Mouse (Mus musculus): ENCODE measurements at regions not wholly inside any gene's neighbourhood (a gene's known extent, or its start where the extent isn't known, plus 50 kb on each side); places are given as distances from the start of the nearest gene placed in this dataset.
A peak's percentile ranks its signal among the peaks of the same experiment; 100 is the strongest.

GRCm38 (mm10) chr2:128432741-128433140 is 158.3 kb upstream of the Spdye4c start:
- no peak for DNase-seq

- no peak for DNase-seq
Observed at GRCm38 (mm10) chr2:128433553-128434081, 157.4 kb upstream of the Spdye4c start.

- DNase-seq: no peak
Observed at GRCm38 (mm10) chr2:128434200-128434977, 156.6 kb upstream of the Spdye4c start.

GRCm38 (mm10) chr2:128436378-128436777 is 154.6 kb upstream of the Spdye4c start:
- no peak for DNase-seq

GRCm38 (mm10) chr2:128437698-128438097 is 153.3 kb upstream of the Spdye4c start:
- DNase-seq: no peak

GRCm38 (mm10) chr2:128438161-128438822 is 152.7 kb upstream of the Spdye4c start:
- DNase-seq: no peak

- no peak for DNase-seq
Observed at GRCm38 (mm10) chr2:128438897-128439296, 152.1 kb upstream of the Spdye4c start.

GRCm38 (mm10) chr2:128444599-128445011 is 146.4 kb upstream of the Spdye4c start:
- DNase-seq: no peak

- no peak for DNase-seq
Observed at GRCm38 (mm10) chr2:128445443-128445842, 145.6 kb upstream of the Spdye4c start.

GRCm38 (mm10) chr2:128449294-128449693 is 141.7 kb upstream of the Spdye4c start:
- no peak for DNase-seq

- no peak for DNase-seq
Observed at GRCm38 (mm10) chr2:128450045-128450444, 141.0 kb upstream of the Spdye4c start.

GRCm38 (mm10) chr2:128451554-128452239 is 139.3 kb upstream of the Spdye4c start:
- DNase-seq: no peak

- no peak for DNase-seq
Observed at GRCm38 (mm10) chr2:128452582-128452981, 138.4 kb upstream of the Spdye4c start.

GRCm38 (mm10) chr2:128454509-128454908 is 136.5 kb upstream of the Spdye4c start:
- DNase-seq: no peak

- DNase-seq: no peak
Observed at GRCm38 (mm10) chr2:128457591-128458209, 133.3 kb upstream of the Spdye4c start.

- no peak for DNase-seq
Observed at GRCm38 (mm10) chr2:128465214-128465984, 125.6 kb upstream of the Spdye4c start.

GRCm38 (mm10) chr2:128467490-128468245 is 123.3 kb upstream of the Spdye4c start:
- peak; percentile 39 to 56 for DNase-seq

- no peak for DNase-seq
Observed at GRCm38 (mm10) chr2:128468323-128468722, 122.7 kb upstream of the Spdye4c start.

GRCm38 (mm10) chr2:128470351-128470750 is 120.7 kb upstream of the Spdye4c start:
- peak; percentile 59 to 86 for DNase-seq

GRCm38 (mm10) chr2:128473241-128473954 is 117.6 kb upstream of the Spdye4c start:
- DNase-seq: peak; percentile 45 to 58

All from heart, adult 18-20 months (tissue).